Mouse (Mus musculus): ENCODE data around the gene Map3k3.
"Not testable (repeated sequence)": the region's sequence is repeated elsewhere in the genome, so short reads cannot be mapped to it uniquely, and the experiment has no call there.

Gene Map3k3

GRCm38 (mm10) chr11:106193371-106194154 lies 109.2 kb downstream of the Map3k3 start:
- DNase-seq (ENCODE audit: extremely low spot score), result peak; percentile 100

- DNase-seq (ENCODE audit: extremely low spot score), result no peak
Observed at GRCm38 (mm10) chr11:106194155-106194541, 109.7 kb downstream of the Map3k3 start.

GRCm38 (mm10) chr11:106194891-106195290 lies 110.5 kb downstream of the Map3k3 start:
- no peak for DNase-seq (ENCODE audit: extremely low spot score)

GRCm38 (mm10) chr11:106195341-106195740 lies 110.9 kb downstream of the Map3k3 start:
- DNase-seq (ENCODE audit: extremely low spot score), result no peak

- no peak for DNase-seq (ENCODE audit: extremely low spot score)
Observed at GRCm38 (mm10) chr11:106198277-106198676, 113.9 kb downstream of the Map3k3 start.

- not testable (repeated sequence) for DNase-seq (ENCODE audit: extremely low spot score)
Observed at GRCm38 (mm10) chr11:106199997-106200396, 115.6 kb downstream of the Map3k3 start.

GRCm38 (mm10) chr11:106200756-106201155 lies 116.3 kb downstream of the Map3k3 start:
- DNase-seq (ENCODE audit: extremely low spot score), result no peak

- no peak for DNase-seq (ENCODE audit: extremely low spot score)
Observed at GRCm38 (mm10) chr11:106201337-106202122, 117.1 kb downstream of the Map3k3 start.

- DNase-seq (ENCODE audit: extremely low spot score), result no peak
Observed at GRCm38 (mm10) chr11:106202123-106202465, 117.7 kb downstream of the Map3k3 start, which contains the start of gene Strada. Gene Strada (minus strand): TSS chr11:106202168.

All from embryo, embryonic 9.5 days (tissue).